Mouse (Mus musculus): ENCODE measurements around the gene Prokr2.
"Not testable (repeated sequence)": the region's sequence is repeated elsewhere in the genome, so short reads cannot be mapped to it uniquely, and the experiment has no call there.

Prokr2 gene

GRCm38 (mm10) chr2:132340350-132340749, 44.9 kb downstream of the Prokr2 start:
- DNase-seq (ENCODE audit: low read depth), result peak; percentile 6

- no peak for DNase-seq (ENCODE audit: low read depth)
Measured at GRCm38 (mm10) chr2:132337202-132337601, 48.0 kb downstream of the Prokr2 start.

GRCm38 (mm10) chr2:132323541-132323940, 61.7 kb downstream of the Prokr2 start:
- DNase-seq (ENCODE audit: low read depth), result peak; percentile 87

DNA sequence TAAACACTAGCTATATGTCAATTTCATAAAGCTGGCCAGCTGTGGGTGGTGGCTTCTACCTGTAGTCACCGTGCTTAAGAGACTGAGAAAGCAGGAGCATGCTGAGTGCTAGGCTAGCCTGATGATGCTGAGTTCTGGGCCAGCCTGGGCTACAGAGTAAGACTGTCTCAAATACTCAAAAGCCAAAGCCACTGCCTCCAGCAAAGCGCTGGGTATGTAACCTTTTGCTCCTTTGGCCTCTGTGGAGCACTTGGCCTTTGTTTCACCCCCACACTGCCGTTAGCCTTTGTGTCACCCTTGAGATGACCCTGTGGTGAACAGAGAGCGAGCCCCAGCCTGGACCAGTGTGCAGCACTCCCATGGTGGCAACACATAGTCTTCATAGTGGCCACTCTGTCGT, 64.7 kb downstream of the Prokr2 start:
- DNase-seq (ENCODE audit: low read depth), result no peak

GRCm38 (mm10) chr2:132317178-132317577, 68.1 kb downstream of the Prokr2 start:
- no peak for DNase-seq (ENCODE audit: low read depth)

GRCm38 (mm10) chr2:132316041-132316808, 69.0 kb downstream of the Prokr2 start:
- peak; percentile 36 for DNase-seq (ENCODE audit: low read depth)

- DNase-seq (ENCODE audit: low read depth), result not testable (repeated sequence)
Measured at GRCm38 (mm10) chr2:132314057-132314456, 71.2 kb downstream of the Prokr2 start.

DNA sequence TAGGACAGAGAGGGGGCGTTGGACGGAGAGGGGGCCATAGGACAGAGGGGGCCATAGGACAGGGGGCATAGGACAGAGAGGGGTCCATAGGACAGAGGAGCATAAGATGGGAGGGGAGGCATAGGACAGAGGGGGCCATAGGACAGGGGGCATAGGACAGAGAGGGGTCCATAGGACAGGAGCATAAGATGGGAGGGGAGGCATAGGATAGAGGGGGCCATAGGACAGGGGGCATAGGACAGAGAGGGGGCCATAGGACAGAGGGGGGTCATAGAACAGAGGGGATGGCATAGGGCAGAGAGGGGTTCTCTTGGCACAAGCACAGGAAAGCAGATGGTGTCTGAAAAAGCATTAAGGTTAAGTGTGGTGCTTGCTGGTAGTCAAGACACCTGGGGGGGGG, 71.7 kb downstream of the Prokr2 start:
- DNase-seq (ENCODE audit: low read depth), result no peak

GRCm38 (mm10) chr2:132312616-132313015, 72.6 kb downstream of the Prokr2 start:
- no peak for DNase-seq (ENCODE audit: low read depth)

- no peak for DNase-seq (ENCODE audit: low read depth)
Measured at GRCm38 (mm10) chr2:132309398-132309930, 75.8 kb downstream of the Prokr2 start.

- no peak for DNase-seq (ENCODE audit: low read depth)
Measured at GRCm38 (mm10) chr2:132308829-132309228, 76.4 kb downstream of the Prokr2 start.

DNA sequence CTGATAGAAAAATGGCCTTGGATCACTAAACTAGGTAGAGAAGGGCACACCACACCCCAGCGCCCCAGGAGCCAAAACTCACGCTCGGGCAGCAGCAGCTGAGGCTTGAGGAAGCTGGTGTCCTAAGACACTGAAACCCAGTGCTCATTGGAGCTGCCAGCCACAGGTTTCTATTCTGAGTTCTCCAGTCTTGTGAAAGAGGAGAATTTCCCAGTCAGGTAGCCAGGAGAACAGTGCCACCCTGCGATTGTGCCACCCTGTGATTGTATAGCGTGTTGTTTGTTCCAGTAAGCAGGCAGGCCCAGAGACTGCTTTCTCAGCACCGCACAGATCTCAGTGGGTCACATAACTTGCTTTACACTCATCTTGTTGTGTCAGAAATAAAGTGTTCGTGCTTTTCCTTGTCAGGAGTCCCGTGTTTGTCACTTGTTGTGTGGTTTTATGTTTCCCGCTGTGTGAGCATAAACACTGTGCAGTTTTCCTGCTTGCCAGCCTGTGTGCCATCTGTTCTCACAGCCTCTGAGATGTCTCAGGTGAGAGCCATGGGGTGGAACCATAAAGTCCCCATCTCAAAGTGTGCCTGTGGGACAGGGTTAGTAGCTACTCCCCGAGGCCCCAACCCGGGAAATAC, 77.9 kb downstream of the Prokr2 start:
- no peak for DNase-seq (ENCODE audit: low read depth)

GRCm38 (mm10) chr2:132305988-132306387, 79.3 kb downstream of the Prokr2 start:
- DNase-seq (ENCODE audit: low read depth), result no peak

DNA sequence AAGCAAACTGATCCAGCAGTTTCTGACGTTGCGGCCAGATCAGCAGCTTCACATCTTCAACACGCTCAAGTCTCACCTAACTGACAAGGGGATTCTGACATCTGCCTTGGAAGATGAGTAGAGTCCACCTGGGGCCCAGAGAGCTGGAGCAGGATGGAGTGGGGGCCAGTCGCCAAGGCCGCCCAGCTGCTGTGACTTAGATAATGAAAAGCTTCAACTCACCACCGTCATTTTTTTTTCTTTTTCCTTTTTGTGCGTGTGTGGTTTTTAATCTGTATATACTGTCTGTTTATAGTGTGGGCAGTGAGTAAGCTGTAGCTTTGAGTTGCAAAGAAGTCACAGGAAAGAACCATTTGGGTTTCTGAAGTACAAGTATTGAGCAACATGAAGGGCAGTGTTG, 80.1 kb downstream of the Prokr2 start:
- no peak for DNase-seq (ENCODE audit: low read depth)

DNA sequence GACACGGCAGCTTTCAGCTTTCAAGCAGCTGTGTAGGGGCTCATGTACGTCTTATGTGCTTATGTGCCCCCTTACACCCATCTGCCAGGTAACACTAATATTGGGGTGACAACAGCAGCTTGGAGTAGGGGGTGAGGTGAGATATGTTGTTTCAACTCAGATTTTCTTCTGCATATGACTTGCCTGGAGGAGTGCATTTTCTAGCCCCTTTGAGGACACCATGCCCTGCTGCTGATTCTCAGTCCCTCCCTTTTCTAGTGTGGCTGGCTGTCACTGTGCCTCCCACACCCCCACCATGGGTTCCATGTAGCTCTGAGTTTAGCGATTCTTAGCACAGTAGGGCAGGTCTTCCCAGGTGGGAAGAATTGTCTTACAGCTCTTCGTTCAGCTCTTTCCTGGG, 83.8 kb downstream of the Prokr2 start:
- DNase-seq (ENCODE audit: low read depth), result no peak

- no peak for DNase-seq (ENCODE audit: low read depth)
Measured at GRCm38 (mm10) chr2:132298250-132298649, 87.0 kb downstream of the Prokr2 start.

GRCm38 (mm10) chr2:132293694-132294450, 91.4 kb downstream of the Prokr2 start:
- DNase-seq (ENCODE audit: low read depth), result no peak

GRCm38 (mm10) chr2:132292083-132292482, 93.2 kb downstream of the Prokr2 start:
- DNase-seq (ENCODE audit: low read depth), result no peak

DNA sequence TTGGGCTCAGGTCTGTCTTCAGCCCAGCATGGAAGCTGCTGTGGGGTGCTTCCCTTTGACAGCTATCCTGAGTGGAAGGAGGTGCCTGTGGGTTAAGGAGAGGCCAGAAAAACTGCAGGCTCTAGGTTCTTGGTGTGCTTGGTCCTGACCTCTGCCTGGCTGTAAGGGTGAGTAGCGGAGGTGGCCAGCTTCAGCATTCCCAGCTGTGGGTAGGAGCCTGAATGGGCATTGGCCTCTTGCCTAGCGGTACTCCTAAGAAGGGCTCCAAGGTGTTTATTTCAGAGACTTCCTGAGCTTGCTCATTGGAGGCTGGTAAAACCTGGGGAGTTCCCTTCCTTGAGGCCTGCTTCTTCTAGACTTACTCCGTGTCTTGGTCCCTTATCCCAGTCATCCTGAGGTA, 94.0 kb downstream of the Prokr2 start:
- DNase-seq (ENCODE audit: low read depth), result no peak

GRCm38 (mm10) chr2:132290808-132291207, 94.4 kb downstream of the Prokr2 start:
- DNase-seq (ENCODE audit: low read depth), result no peak

GRCm38 (mm10) chr2:132289213-132289612, 96.0 kb downstream of the Prokr2 start:
- DNase-seq (ENCODE audit: low read depth), result not testable (repeated sequence)

Data from fibroblast of lung, adult 2 months (primary cell).